Mouse (Mus musculus): ENCODE results near the gene Nwd1.

Gene Nwd1

DNA sequence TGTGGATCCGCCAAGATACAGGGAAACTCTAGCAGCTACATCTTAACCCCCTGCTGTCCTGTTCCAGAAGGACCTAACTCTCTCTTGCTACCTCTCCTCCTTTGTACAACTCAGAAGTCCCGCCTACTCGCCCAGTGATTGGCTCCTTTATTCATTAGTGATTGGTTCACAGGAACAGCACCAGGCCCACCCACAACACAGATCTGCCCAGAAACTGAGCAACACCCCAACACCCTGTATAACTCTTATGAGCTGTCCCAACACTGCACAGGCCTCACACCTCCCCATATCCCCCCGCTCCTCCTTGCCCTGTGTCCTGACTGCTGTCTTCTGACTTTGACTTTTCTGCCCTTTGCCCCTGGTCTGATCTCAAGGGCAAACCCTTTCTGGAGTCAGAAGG is 119.2 kb downstream of the Nwd1 start:
- no peak for DNase-seq (ENCODE audit: low spot score)

DNA sequence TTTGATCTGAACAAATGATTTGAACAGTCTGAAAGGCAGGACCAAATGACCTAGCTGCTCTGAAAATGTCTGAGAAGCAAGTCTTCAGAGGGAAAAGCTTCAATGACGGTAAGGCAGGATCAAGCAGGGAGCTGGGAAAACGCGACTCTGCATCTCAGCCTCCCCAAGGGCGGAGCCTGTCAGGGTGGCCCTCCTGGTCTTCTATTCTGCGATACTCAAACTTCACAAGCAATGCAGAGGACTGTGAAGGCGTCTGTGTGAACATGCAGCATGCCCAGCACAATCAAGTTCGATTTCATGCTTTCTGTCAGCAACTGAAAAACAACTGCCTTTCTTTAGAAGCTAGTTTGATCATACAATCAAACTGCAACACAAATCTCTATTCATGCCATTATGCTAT is 120.3 kb downstream of the Nwd1 start:
- DNase-seq (ENCODE audit: low spot score): peak; percentile 12

All from embryo, embryonic 10.5 days (tissue).